Mouse (Mus musculus) gastrocnemius, postnatal 14 days (tissue): Measurements from ENCODE around the gene Layn. TPM values are rescaled to one million over a fixed set of nuclear protein-coding genes. Genes with fewer than 3 reads are reported as not detected.

Source experiments
- microRNA-seq, 2 experiments: library from miRNA; unstranded; fragments of <30 nt; microRNA quantifications; one replicate each; pipeline ENCODE4 v1.2.0; 2021
- total RNA-seq, 2 experiments: library from RNA; stranded (reverse); gene quantifications; 2 replicates each; pipeline ENCODE4 v1.2.3; 2021

Gene Layn
- total RNA-seq, 2 experiments from 2014 or later, result 2.3 to 3.5 TPM

Small RNA genes lying within 50 kb of the gene (microRNA-seq; reads per million reads assigned to microRNA genes)
- gene Mir34b (3.2 to 6.5 reads per million in 2 experiments), gene Mir34c (38.6 to 133 reads per million in 2 experiments)

Other genes starting within 250 kb of the Layn start
- gene Ppp2r1b, start 231.8 kb downstream of the Layn start, total RNA-seq, result 1 to 10 TPM; 5.5 to 5.8 TPM
- gene Sik2, start 68.0 kb downstream of the Layn start, total RNA-seq, result 10 to 100 TPM; 12.0 to 13.3 TPM
- not detected for gene Btg4, start 16.2 kb downstream of the Layn start, total RNA-seq
- not detected for gene 4833427G06Rik, start 25.0 kb upstream of the Layn start, total RNA-seq
- gene Gm32742, start 88.4 kb upstream of the Layn start, total RNA-seq, result not detected
- gene Pou2af1, start 136.6 kb upstream of the Layn start, total RNA-seq, result under 1 TPM; 0.11 to 0.16 TPM
- gene Colca2, start 201.5 kb upstream of the Layn start, total RNA-seq, result under 1 TPM; 0.47 to 0.59 TPM